9 mouse cellular contexts compared by ENCODE assay signal in genomic region chrX:99725101-99725500, GRCm38 (mm10).
DNase-seq lines count a peak whose midpoint lies in the region; TF ChIP-seq lines count a peak whose summit lies in the region.
"Had no signal": no experiment of that assay in that cellular context is flagged by ENCODE, and none has a peak within 500 bp of the region (broad histone marks: within the 10 kb centered on the region; RNA-seq: fewer than 3 reads in every experiment).

No protein-coding gene starts in this region.

- H3K4me1 ChIP-seq in limb, embryonic 10.5 days: no peaks in the 10 kb centered on the region
- H3K4me1 ChIP-seq: heart, embryonic 15.5 days had no signal

- WGBS in limb, embryonic 10.5 days: 3% methylated on average over 1 of the region's 1 CpGs

- no peaks in the 10 kb centered on the region for H3K9me3 ChIP-seq in limb, embryonic 10.5 days (replicated peaks)
- H3K9me3 ChIP-seq: heart, embryonic 15.5 days had no signal

- intact Hi-C loops in gastrocnemius, adult 2 months (cut with DNase I): no loop called here

- H3K36me3 ChIP-seq in limb, embryonic 10.5 days: no peaks in the 10 kb centered on the region
- H3K36me3 ChIP-seq: heart, embryonic 15.5 days had no signal

- peak; percentile 48 for TF ChIP-seq CTCF in gastrocnemius, adult 2 months (IDR thresholded peaks at IDR 0.05)

- peaks cover 81% of the 10 kb centered on the region for H3K27me3 ChIP-seq in limb, embryonic 10.5 days (ENCODE audit: low read depth, poor library complexity, severe bottlenecking)
- H3K27me3 ChIP-seq: heart, embryonic 15.5 days had no signal

- no peak overlapping the region for H3K27ac ChIP-seq in gastrocnemius, adult 2 months
- H3K27ac ChIP-seq in limb, embryonic 10.5 days: no peak overlapping the region
- H3K27ac ChIP-seq: heart, embryonic 15.5 days had no signal

- no peak for DNase-seq in gastrocnemius, adult 2 months
- DNase-seq in gastrocnemius, adult 8-10 months (ENCODE audit: low spot score in 2 of 2): no peak
- peak; percentile 46 for DNase-seq in testis, postnatal 10 days (ENCODE audit: low spot score)
- DNase-seq in testis, postnatal 14 days (ENCODE audit: low spot score): no peak
- DNase-seq in embryo, embryonic 11.5 days (ENCODE audit: low read depth, low spot score): peak; percentile 8
- peak; percentile 32 for DNase-seq in limb, embryonic 10.5 days (ENCODE audit: low spot score)
- peak; percentile 3 for DNase-seq in telencephalon, adult 2 months (ENCODE audit: low read depth, low spot score)
- DNase-seq in T-cell, adult 2 months (ENCODE audit: low spot score): no peak

- no peak overlapping the region for H3K4me3 ChIP-seq in gastrocnemius, adult 2 months
- no peak overlapping the region for H3K4me3 ChIP-seq in limb, embryonic 10.5 days
- H3K4me3 ChIP-seq: heart, embryonic 15.5 days had no signal

Comparison
In these comparisons a context has a peak if more than half of its experiments do, and no peak if none do; other contexts are left out.
1. DNase-seq: peak in testis, postnatal 10 days (single experiment), embryo, embryonic 11.5 days (single experiment), limb, embryonic 10.5 days (single experiment) and telencephalon, adult 2 months (single experiment); none in gastrocnemius, adult 2 months (single experiment), gastrocnemius, adult 8-10 months (0 of 2), testis, postnatal 14 days (single experiment) and T-cell, adult 2 months (single experiment).